Mouse (Mus musculus): Measurements from ENCODE around the gene Fam83c. TPM values are rescaled to one million over a fixed set of nuclear protein-coding genes. Genes with fewer than 3 reads are reported as not detected.

The Fam83c gene
- total RNA-seq (2014; rRNA removed) = not detected in 2 replicates
- polyA plus RNA-seq (2012; rRNA removed) = not detected in 2 replicates

GRCm38 (mm10) chr2:155834732-155835131, at the start of gene Fam83c:
Gene Fam83c, minus strand, starts transcription at chr2:155834854.
- Histone ChIP-seq H3K4me1 (ENCODE audit: control insufficient read depth, insufficient read depth, low read length) (no peaks in the 10 kb centered on the region), H3K36me3 (ENCODE audit: control insufficient read depth, insufficient read depth, low read length) (no peaks in the 10 kb centered on the region), H3K27me3 (ENCODE audit: control insufficient read depth, insufficient read depth, low read length) (no peaks in the 10 kb centered on the region), H3K79me2 (ENCODE audit: control insufficient read depth, insufficient read depth, low read length) (no peaks in the 10 kb centered on the region), H3K4me3 (ENCODE audit: insufficient read depth, low read depth, low read length) (no peak within 1 kb of the TSS), H3K9ac (ENCODE audit: low read depth, low read length) (no peak within 1 kb of the TSS), H3K27ac (replicated peaks; ENCODE audit: insufficient read depth, low read depth, low read length) (no peak within 1 kb of the TSS)
- TF ChIP-seq CTCF (IDR thresholded peaks at IDR 0.05; ENCODE audit: low read depth, low read length) = no peak
- no peak for TF ChIP-seq POLR2A (IDR thresholded peaks at IDR 0.05; ENCODE audit: extremely low read depth, insufficient read depth, low read length)
- WGBS = 48% methylated on average over 9 of the region's 9 CpGs
- DNase-seq (ENCODE audit: extremely low read depth, low read depth, low spot score) = no peak

- 75% methylated on average over 3 of the region's 3 CpGs for WGBS
- H3K27me3 ChIP-seq (ENCODE audit: control insufficient read depth, insufficient read depth, low read length) = no peaks in the 10 kb centered on the region
- H3K36me3 ChIP-seq (ENCODE audit: control insufficient read depth, insufficient read depth, low read length) = peaks cover 20% of the 10 kb centered on the region
- 0 out of 2 replicates have a peak, but pooled peaks cover 3% of the 10 kb centered on the region for H3K79me2 ChIP-seq (ENCODE audit: control insufficient read depth, insufficient read depth, low read length)
- H3K4me3 ChIP-seq (ENCODE audit: insufficient read depth, low read depth, low read length) = no peak overlapping the region
- no peak overlapping the region for H3K27ac ChIP-seq (replicated peaks; ENCODE audit: insufficient read depth, low read depth, low read length)
- no peak for DNase-seq (ENCODE audit: extremely low read depth, low read depth, low spot score)
- H3K9ac ChIP-seq (ENCODE audit: low read depth, low read length) = no peak overlapping the region
- TF ChIP-seq CTCF (IDR thresholded peaks at IDR 0.05; ENCODE audit: low read depth, low read length) = no peak
- no peak for TF ChIP-seq POLR2A (IDR thresholded peaks at IDR 0.05; ENCODE audit: extremely low read depth, insufficient read depth, low read length)
- no peaks in the 10 kb centered on the region for H3K4me1 ChIP-seq (ENCODE audit: control insufficient read depth, insufficient read depth, low read length)
These were observed 47.4 kb upstream of the Fam83c start for GRCm38 (mm10) chr2:155882087-155882486.

GRCm38 (mm10) chr2:155878964-155879876, 44.6 kb upstream of the Fam83c start:
- TF ChIP-seq CTCF (IDR thresholded peaks at IDR 0.05; ENCODE audit: low read depth, low read length) (no peak), POLR2A (IDR thresholded peaks at IDR 0.05; ENCODE audit: extremely low read depth, insufficient read depth, low read length) (no peak)
- no peaks in the 10 kb centered on the region for H3K79me2 ChIP-seq (ENCODE audit: control insufficient read depth, insufficient read depth, low read length)
- peaks cover 12% of the 10 kb centered on the region for H3K36me3 ChIP-seq (ENCODE audit: control insufficient read depth, insufficient read depth, low read length)
- no peaks in the 10 kb centered on the region for H3K4me1 ChIP-seq (ENCODE audit: control insufficient read depth, insufficient read depth, low read length)
- no peak for DNase-seq (ENCODE audit: extremely low read depth, low read depth, low spot score)
- no peak overlapping the region for H3K4me3 ChIP-seq (ENCODE audit: insufficient read depth, low read depth, low read length)
- WGBS = 82% methylated on average over 21 of the region's 21 CpGs
- no peaks in the 10 kb centered on the region for H3K27me3 ChIP-seq (ENCODE audit: control insufficient read depth, insufficient read depth, low read length)
- no peak overlapping the region for H3K27ac ChIP-seq (replicated peaks; ENCODE audit: insufficient read depth, low read depth, low read length)
- no peak overlapping the region for H3K9ac ChIP-seq (ENCODE audit: low read depth, low read length)

GRCm38 (mm10) chr2:155873636-155874035, 39.0 kb upstream of the Fam83c start:
- Histone ChIP-seq H3K4me3 (ENCODE audit: insufficient read depth, low read depth, low read length) (no peak overlapping the region), H3K9ac (ENCODE audit: low read depth, low read length) (no peak overlapping the region), H3K27me3 (ENCODE audit: control insufficient read depth, insufficient read depth, low read length) (no peaks in the 10 kb centered on the region), H3K79me2 (ENCODE audit: control insufficient read depth, insufficient read depth, low read length) (no peaks in the 10 kb centered on the region; the same call in 1 of the 2 replicates), H3K27ac (replicated peaks; ENCODE audit: insufficient read depth, low read depth, low read length) (no peak overlapping the region), H3K36me3 (ENCODE audit: control insufficient read depth, insufficient read depth, low read length) (peaks cover 9% of the 10 kb centered on the region), H3K4me1 (ENCODE audit: control insufficient read depth, insufficient read depth, low read length) (no peaks in the 10 kb centered on the region)
- no peak for TF ChIP-seq POLR2A (IDR thresholded peaks at IDR 0.05; ENCODE audit: extremely low read depth, insufficient read depth, low read length)
- no peak for TF ChIP-seq CTCF (IDR thresholded peaks at IDR 0.05; ENCODE audit: low read depth, low read length)
- WGBS = 40% methylated on average over 6 of the region's 6 CpGs
- DNase-seq (ENCODE audit: extremely low read depth, low read depth, low spot score) = peak; percentile 9

GRCm38 (mm10) chr2:155872930-155873507, 38.4 kb upstream of the Fam83c start:
- TF ChIP-seq POLR2A (IDR thresholded peaks at IDR 0.05; ENCODE audit: extremely low read depth, insufficient read depth, low read length) (no peak), CTCF (IDR thresholded peaks at IDR 0.05; ENCODE audit: low read depth, low read length) (no peak)
- Histone ChIP-seq H3K79me2 (ENCODE audit: control insufficient read depth, insufficient read depth, low read length) (no peaks in the 10 kb centered on the region; the same call in 1 of the 2 replicates), H3K27ac (replicated peaks; ENCODE audit: insufficient read depth, low read depth, low read length) (no peak overlapping the region), H3K4me3 (ENCODE audit: insufficient read depth, low read depth, low read length) (no peak overlapping the region), H3K9ac (ENCODE audit: low read depth, low read length) (no peak overlapping the region), H3K27me3 (ENCODE audit: control insufficient read depth, insufficient read depth, low read length) (no peaks in the 10 kb centered on the region), H3K4me1 (ENCODE audit: control insufficient read depth, insufficient read depth, low read length) (no peaks in the 10 kb centered on the region), H3K36me3 (ENCODE audit: control insufficient read depth, insufficient read depth, low read length) (peaks cover 9% of the 10 kb centered on the region)
- DNase-seq (ENCODE audit: extremely low read depth, low read depth, low spot score) = peak; percentile 17
- 66% methylated on average over 10 of the region's 10 CpGs for WGBS

Data from liver, adult 2 months (tissue).